Mouse (Mus musculus) skeletal muscle tissue, adult 2 months (tissue): ENCODE measurements around the gene Zfp960.
"Not testable (repeated sequence)": the region's sequence is repeated elsewhere in the genome, so short reads cannot be mapped to it uniquely, and the experiment has no call there.

ENCODE experiments used
- DNase-seq: peaks from one replicate; pipeline ENCODE4 v3.0.0-alpha.2; 2012; ENCODE audit warnings: low read depth, low spot score

Gene Zfp960

GRCm38 (mm10) chr17:17063628-17064494, at the start of gene Zfp960:
Gene Zfp960, plus strand, starts transcription at chr17:17064113.
- DNase-seq: peak; percentile 85

DNA sequence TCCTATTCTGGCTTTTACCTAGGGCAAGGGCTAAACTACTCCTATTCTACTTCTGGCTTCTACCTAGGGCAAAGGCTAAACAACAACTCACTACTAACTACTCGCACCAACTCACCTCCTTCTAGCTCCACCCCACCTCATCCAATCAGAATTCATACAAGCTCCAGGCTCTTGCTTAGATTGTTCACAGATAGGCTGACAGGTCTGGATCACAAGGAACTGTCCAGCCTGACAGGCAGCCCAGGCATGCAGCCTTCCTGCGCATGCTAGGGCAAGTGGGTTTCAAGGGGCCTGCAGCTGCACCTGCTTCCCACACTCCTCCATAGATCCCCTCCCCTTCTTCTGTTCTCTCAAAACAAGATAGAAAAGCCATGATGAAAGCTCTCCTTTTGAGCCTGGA, 45.8 kb upstream of the Zfp960 start:
- DNase-seq: not testable (repeated sequence)

GRCm38 (mm10) chr17:17059566-17059965, 4.3 kb upstream of the Zfp960 start:
- DNase-seq: not testable (repeated sequence)

GRCm38 (mm10) chr17:17120830-17121502, 57.1 kb downstream of the Zfp960 start, which contains the start of gene Zfp97:
Gene Zfp97, plus strand, starts transcription at chr17:17121415.
- DNase-seq: not testable (repeated sequence)
